15 mouse cellular contexts compared by ENCODE assay signal in the genomic region with DNA sequence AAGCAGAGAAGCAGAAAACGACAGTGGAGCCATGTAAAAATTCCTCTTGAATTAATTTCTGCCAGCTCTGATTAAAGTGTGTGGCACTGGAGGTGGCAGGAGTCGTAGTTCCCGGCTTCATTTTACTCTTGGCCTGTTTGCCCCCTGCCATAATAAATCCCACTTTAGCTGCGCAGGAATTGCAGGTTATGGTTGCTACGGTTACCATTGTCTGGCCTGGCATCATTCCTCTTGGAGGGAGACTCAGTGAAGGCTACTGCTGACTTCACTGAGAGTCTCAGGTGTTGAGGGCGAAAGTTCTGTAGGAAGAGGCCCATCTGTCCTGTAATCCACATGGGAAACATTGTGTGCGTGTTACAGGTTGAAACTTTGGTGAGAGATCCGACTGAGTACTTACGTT. TPM values are rescaled to one million over a fixed set of nuclear protein-coding genes. Genes with fewer than 3 reads are reported as not detected.
DNase-seq lines count a peak whose midpoint lies in the region; ATAC-seq lines count a peak whose summit lies in the region.
"Had no signal": no experiment of that assay in that cellular context is flagged by ENCODE, and none has a peak within 500 bp of the region (broad histone marks: within the 10 kb centered on the region; RNA-seq: fewer than 3 reads in every experiment).

No protein-coding gene starts in this region.

- WGBS in midbrain, embryonic 11.5 days = 54% methylated on average over 9 of the region's 9 CpGs
- WGBS in midbrain, embryonic 10.5 days = 55% methylated on average over 9 of the region's 9 CpGs
- 31% methylated on average over 9 of the region's 9 CpGs for WGBS in forebrain, embryonic 15.5 days
- WGBS in limb, embryonic 11.5 days = 41% methylated on average over 9 of the region's 9 CpGs

- no peaks in the 10 kb centered on the region for H3K36me3 ChIP-seq in midbrain, embryonic 11.5 days (ENCODE audit: control insufficient read depth, insufficient read depth, low read length)
- peaks cover 12% of the 10 kb centered on the region for H3K36me3 ChIP-seq in midbrain, embryonic 10.5 days
- no peaks in the 10 kb centered on the region for H3K36me3 ChIP-seq in forebrain, embryonic 15.5 days
- H3K36me3 ChIP-seq in limb, embryonic 11.5 days (ENCODE audit: control insufficient read depth, insufficient read depth, low read length) = no peaks in the 10 kb centered on the region

- no peaks in the 10 kb centered on the region for H3K9me3 ChIP-seq in midbrain, embryonic 11.5 days (ENCODE audit: control insufficient read depth, low read length)
- no peaks in the 10 kb centered on the region for H3K9me3 ChIP-seq in midbrain, embryonic 10.5 days (replicated peaks)
- H3K9me3 ChIP-seq in forebrain, embryonic 15.5 days = no peaks in the 10 kb centered on the region
- no peaks in the 10 kb centered on the region for H3K9me3 ChIP-seq in limb, embryonic 11.5 days (ENCODE audit: control insufficient read depth, low read length)

- peaks cover 10% of the 10 kb centered on the region for H3K4me1 ChIP-seq in midbrain, embryonic 11.5 days (ENCODE audit: control insufficient read depth, insufficient read depth, low read length)
- H3K4me1 ChIP-seq in midbrain, embryonic 10.5 days = peaks cover 31% of the 10 kb centered on the region
- no peaks in the 10 kb centered on the region for H3K4me1 ChIP-seq in forebrain, embryonic 15.5 days
- H3K4me1 ChIP-seq in limb, embryonic 11.5 days (ENCODE audit: control insufficient read depth, insufficient read depth, low read length) = peaks cover 3% of the 10 kb centered on the region; the same call in 1 of the 2 replicates

- ATAC-seq in midbrain, embryonic 11.5 days (ENCODE audit: low FRiP score) = peak; percentile 49; the same call in 1 of the 2 replicates
- ATAC-seq in forebrain, embryonic 15.5 days (replicated peaks) = 0 out of 2 replicates have a peak, but pooled peaks have one; percentile 46
- ATAC-seq in limb, embryonic 11.5 days (ENCODE audit: insufficient number of reproducible peaks, low FRiP score, low TSS enrichment, low read depth) = no peak
- no peak for ATAC-seq in megakaryocyte progenitor cell, adult 5-6 weeks (replicated peaks; ENCODE audit: poor library complexity)

- H3K4me3 ChIP-seq in midbrain, embryonic 11.5 days (ENCODE audit: low read depth, low read length) = no peak overlapping the region
- H3K4me3 ChIP-seq in midbrain, embryonic 10.5 days = no peak overlapping the region
- H3K4me3 ChIP-seq in forebrain, embryonic 15.5 days = no peak overlapping the region
- no peak overlapping the region for H3K4me3 ChIP-seq in limb, embryonic 11.5 days (ENCODE audit: low read depth, low read length)

- no peak overlapping the region for H3K9ac ChIP-seq in midbrain, embryonic 11.5 days (ENCODE audit: low read length)
- H3K9ac ChIP-seq in forebrain, embryonic 15.5 days (replicated peaks) = no peak overlapping the region
- H3K9ac ChIP-seq in limb, embryonic 11.5 days (ENCODE audit: low read length) = no peak overlapping the region

- H3K4me2 ChIP-seq in midbrain, embryonic 11.5 days = no peak overlapping the region
- no peak overlapping the region for H3K4me2 ChIP-seq in forebrain, embryonic 15.5 days (replicated peaks)
- no peak overlapping the region for H3K4me2 ChIP-seq in limb, embryonic 11.5 days (ENCODE audit: low read depth, severe bottlenecking)

- H3K27ac ChIP-seq in midbrain, embryonic 11.5 days (ENCODE audit: low read depth, low read length) = no peak overlapping the region
- H3K27ac ChIP-seq in midbrain, embryonic 10.5 days (replicated peaks) = no peak overlapping the region; the same call in 1 of the 2 replicates
- H3K27ac ChIP-seq in forebrain, embryonic 15.5 days (replicated peaks) = no peak overlapping the region
- H3K27ac ChIP-seq in limb, embryonic 11.5 days (replicated peaks; ENCODE audit: low read depth, low read length) = no peak overlapping the region

- no peak for DNase-seq in midbrain, embryonic 11.5 days (ENCODE audit: low spot score, missing footprints)
- no peak for DNase-seq in midbrain, embryonic 10.5 days (ENCODE audit: low spot score)
- peak; percentile 31 for DNase-seq in limb, embryonic 11.5 days (ENCODE audit: low spot score)
- peak; percentile 56 for DNase-seq in retina, embryonic 14.5 days (ENCODE audit: low spot score)
- no peak for DNase-seq in thymus, postnatal 0 days (ENCODE audit: low spot score)
- DNase-seq: cerebellum, adult 9-11 months; gastrocnemius, postnatal 36 days; heart, postnatal 14 days; kidney, adult 9 months; kidney, postnatal 4 days; lung, adult 18-20 months; lung, postnatal 36 days; thymus, postnatal 14 days had no signal

- H3K27me3 ChIP-seq in midbrain, embryonic 11.5 days (ENCODE audit: control insufficient read depth, insufficient read depth, low read length) = no peaks in the 10 kb centered on the region
- H3K27me3 ChIP-seq in midbrain, embryonic 10.5 days (ENCODE audit: low read depth, poor library complexity, severe bottlenecking) = no peaks in the 10 kb centered on the region
- H3K27me3 ChIP-seq in forebrain, embryonic 15.5 days = no peaks in the 10 kb centered on the region
- no peaks in the 10 kb centered on the region for H3K27me3 ChIP-seq in limb, embryonic 11.5 days (ENCODE audit: control insufficient read depth, insufficient read depth, low read length)

RNA-seq across cellular contexts. Expression of a gene that starts 22.6 kb away (rescaled TPM):
- 34.5 and 38.9 TPM in 2 replicates for polyA plus RNA-seq in midbrain, embryonic 11.5 days (2014; fragmentation: Nextera tagmentation; extraction: Ambion mirVana)
- 44.4 and 45.2 TPM in 2 replicates for polyA plus RNA-seq in midbrain, embryonic 10.5 days (2016; fragmentation: Nextera tagmentation; extraction: Ambion mirVana)
- 11.9 and 14.6 TPM in 2 replicates for polyA plus RNA-seq in forebrain, embryonic 15.5 days (2015; fragmentation: Nextera tagmentation; extraction: Ambion mirVana)
- polyA plus RNA-seq in limb, embryonic 11.5 days (2014; fragmentation: Nextera tagmentation; extraction: Ambion mirVana) = 12.8 and 16.4 TPM in 2 replicates
- not detected in 2 replicates for total RNA-seq in megakaryocyte progenitor cell, adult 5-6 weeks (2015)
- total RNA-seq in megakaryocyte progenitor cell, adult 5-6 weeks (2017) = not detected in 2 replicates
- 0.69 and 1.1 TPM in 2 replicates for polyA plus RNA-seq in thymus, postnatal 0 days (2015; fragmentation: Nextera tagmentation; extraction: Ambion mirVana)

Comparison
In these comparisons a context has a peak if more than half of its experiments do, and no peak if none do; other contexts are left out.
1. ATAC-seq: peak in midbrain, embryonic 11.5 days (single experiment) and forebrain, embryonic 15.5 days (single experiment); none in limb, embryonic 11.5 days (single experiment) and megakaryocyte progenitor cell, adult 5-6 weeks (single experiment).
2. DNase-seq: peak in limb, embryonic 11.5 days (single experiment) and retina, embryonic 14.5 days (single experiment); none in midbrain, embryonic 11.5 days (single experiment), midbrain, embryonic 10.5 days (single experiment) and thymus, postnatal 0 days (single experiment).